Mouse (Mus musculus) heart, postnatal 36 days (tissue): ENCODE results near the gene Phf21b. TPM values are rescaled to one million over a fixed set of nuclear protein-coding genes. Genes with fewer than 3 reads are reported as not detected.
"Not testable (repeated sequence)": the region's sequence is repeated elsewhere in the genome, so short reads cannot be mapped to it uniquely, and the experiment has no call there.

Experiments used
- DNase-seq, 2 experiments: peaks; one replicate each; pipeline ENCODE4 v3.0.0; 2021 to 2022
- intact Hi-C: fragments of 180-260 bp; cut with DNase I; formaldehyde crosslinking; loops from one replicate; pipeline ENCODE4 v1.15.1; 2025
- total RNA-seq, 2 experiments: library from RNA; stranded (reverse); gene quantifications; 2 replicates each; pipeline ENCODE4 v1.2.3; 2021

Gene Phf21b
- total RNA-seq, 2 experiments from 2014 or later = 1.0 to 1.3 TPM

- peak in 1 of 2 experiments; percentile 13 for DNase-seq
- intact Hi-C loops = no loop called here
Measured at GRCm38 (mm10) chr15:84800132-84800531, 55.7 kb downstream of the Phf21b start.

GRCm38 (mm10) chr15:84793649-84794048, 62.2 kb downstream of the Phf21b start:
- DNase-seq = no peak
- intact Hi-C loops = no loop called here

- intact Hi-C loops = no loop called here
- DNase-seq = no peak
Measured at GRCm38 (mm10) chr15:84787161-84787560, 68.7 kb downstream of the Phf21b start.

GRCm38 (mm10) chr15:84784812-84785211, 71.0 kb downstream of the Phf21b start:
- intact Hi-C loops = no loop called here
- DNase-seq = no peak

- DNase-seq = no peak
- intact Hi-C loops = no loop called here
Measured at GRCm38 (mm10) chr15:84778587-84778986, 77.3 kb downstream of the Phf21b start.

GRCm38 (mm10) chr15:84775421-84776174, 80.3 kb downstream of the Phf21b start:
- DNase-seq = no peak
- intact Hi-C loops = no loop called here

- intact Hi-C loops = no loop called here
- no peak for DNase-seq
Measured at GRCm38 (mm10) chr15:84772191-84773111, 83.4 kb downstream of the Phf21b start.

GRCm38 (mm10) chr15:84769641-84770341, 86.1 kb downstream of the Phf21b start:
- intact Hi-C loops = no loop called here
- DNase-seq = peak; percentile 17 to 37

GRCm38 (mm10) chr15:84768531-84768930, 87.3 kb downstream of the Phf21b start:
- intact Hi-C loops, DNase-seq: not testable (repeated sequence)

GRCm38 (mm10) chr15:84766621-84767020, 89.2 kb downstream of the Phf21b start:
- no peak for DNase-seq
- intact Hi-C loops = no loop called here

GRCm38 (mm10) chr15:84763423-84763812, 92.4 kb downstream of the Phf21b start:
- DNase-seq = no peak
- intact Hi-C loops = no loop called here

GRCm38 (mm10) chr15:84762712-84763422, 93.0 kb downstream of the Phf21b start:
- no peak for DNase-seq
- intact Hi-C loops = no loop called here

- peak; percentile 12 to 43 for DNase-seq
- intact Hi-C loops = loop anchor here (5.0 to 10.0 kb wide), 3 partner anchors 86 to 316 kb away; no protein-coding TSS in a partner anchor
Measured at GRCm38 (mm10) chr15:84758493-84758892, 97.4 kb downstream of the Phf21b start.

- intact Hi-C loops = loop anchor here (5.0 to 10.0 kb wide), 3 partner anchors 84 to 318 kb away; no protein-coding TSS in a partner anchor
Measured at GRCm38 (mm10) chr15:84756426-84756825, 99.4 kb downstream of the Phf21b start.

GRCm38 (mm10) chr15:84754987-84755386, 100.9 kb downstream of the Phf21b start:
- DNase-seq = peak; percentile 81
- intact Hi-C loops = loop anchor here (5.0 to 10.0 kb wide), 3 partner anchors 83 to 320 kb away; no protein-coding TSS in a partner anchor

More at GRCm38 (mm10) chr15:84756426-84756825, 99.4 kb downstream of the Phf21b start:
- DNase-seq = no peak

GRCm38 (mm10) chr15:84745831-84746230, 110.0 kb downstream of the Phf21b start:
- DNase-seq = no peak
- intact Hi-C loops = no loop called here

- intact Hi-C loops = loop anchor here (5.0 kb wide), 1 partner anchor 72 kb away; no protein-coding TSS in a partner anchor
- no peak for DNase-seq
Measured at GRCm38 (mm10) chr15:84744308-84744707, 111.5 kb downstream of the Phf21b start.

GRCm38 (mm10) chr15:84743347-84743746, 112.5 kb downstream of the Phf21b start:
- intact Hi-C loops = loop anchor here (5.0 kb wide), 1 partner anchor 71 kb away; no protein-coding TSS in a partner anchor
- no peak for DNase-seq

- intact Hi-C loops = loop anchor here (5.0 kb wide), 1 partner anchor 69 kb away; no protein-coding TSS in a partner anchor
- DNase-seq = no peak
Measured at GRCm38 (mm10) chr15:84741573-84741972, 114.3 kb downstream of the Phf21b start.

GRCm38 (mm10) chr15:84738246-84738645, 117.6 kb downstream of the Phf21b start:
- intact Hi-C loops = no loop called here
- no peak for DNase-seq
